Mouse (Mus musculus) forebrain, postnatal 0 days (tissue): Measurements from ENCODE around the gene Yipf3. TPM values are rescaled to one million over a fixed set of nuclear protein-coding genes. Genes with fewer than 3 reads are reported as not detected.
A peak's percentile ranks its signal among the peaks of the same experiment; 100 is the strongest.

ENCODE experiments used
- ATAC-seq: fragments of 200-750 bp; cut with Nextera tagmentation; 2 replicates; pipeline ENCODE4 v1.8.0; 2017; ENCODE audit warnings: mild to moderate bottlenecking, moderate library complexity
- DNase-seq: peaks from one replicate; pipeline ENCODE4 v3.0.0-alpha.2; 2015
- H3K27ac ChIP-seq: fragments of 300-500 bp; sonication (generic); 2 replicates; pipeline ENCODE4 v1.5.1; 2014; ENCODE audit warnings: low read depth, mild to moderate bottlenecking, antibody characterized with exemption, low read length, moderate library complexity, mixed read lengths
- H3K27me3 ChIP-seq: fragments of 300-500 bp; sonication (generic); 2 replicates; pipeline ENCODE4 v1.6.1; 2014; ENCODE audit warnings: mild to moderate bottlenecking, low read length, mixed read lengths; ENCODE audit not compliant: insufficient read depth
- H3K36me3 ChIP-seq: fragments of 300-500 bp; sonication (generic); 2 replicates; pipeline ENCODE4 v1.6.1; 2014; ENCODE audit warnings: mild to moderate bottlenecking, moderate library complexity; ENCODE audit not compliant: insufficient read depth
- H3K4me1 ChIP-seq: fragments of 300-500 bp; sonication (generic); 2 replicates; pipeline ENCODE4 v1.6.1; 2014; ENCODE audit warnings: antibody characterized with exemption; ENCODE audit not compliant: insufficient read depth
- H3K4me2 ChIP-seq: fragments of 300-500 bp; sonication (generic); 2 replicates; pipeline ENCODE4 v1.6.1; 2014; ENCODE audit warnings: low read depth, mild to moderate bottlenecking, moderate library complexity
- H3K4me3 ChIP-seq: fragments of 300-500 bp; sonication (generic); 2 replicates; pipeline ENCODE4 v1.5.1; 2014; ENCODE audit warnings: low read depth, low read length, mixed read lengths
- H3K9ac ChIP-seq: fragments of 300-500 bp; sonication (generic); 2 replicates; pipeline ENCODE4 v1.6.1; 2014; ENCODE audit warnings: mild to moderate bottlenecking
- H3K9me3 ChIP-seq: fragments of 300-500 bp; sonication (generic); 2 replicates; pipeline ENCODE4 v1.6.1; 2016; ENCODE audit warnings: low read length
- CTCF ChIP-seq: sonication (generic); IDR thresholded peaks from 2 replicates; pipeline ENCODE4 v1.5.1; 2016; ENCODE audit warnings: antibody characterized with exemption, control low read depth, low read depth
- WGBS: fragments of 180-500 bp; shearing (Covaris S2); extraction: QIAGEN DNeasy Blood & Tissue Kit; methylation state at CpG from one replicate; pipeline ENCODE4 v1.1.7; 2014; 5-methylcytosine and 5-hydroxymethylcytosine counted together
- polyA plus RNA-seq: library from polyadenylated mRNA; unstranded; fragments of >200 nt; fragmentation: Nextera tagmentation; extraction: Ambion mirVana; gene quantifications from 2 replicates; pipeline ENCODE4 v1.2.1, GENCODE M21; 2015
- total RNA-seq: library from RNA; depleted of rRNA; stranded (reverse); fragments of >200 nt; gene quantifications from 2 replicates; pipeline ENCODE4 v1.2.3, GENCODE M21; 2014

Gene Yipf3
- total and polyA plus RNA-seq, 2 experiments from 2014 or later: 16.1 to 74.2 TPM

DNA sequence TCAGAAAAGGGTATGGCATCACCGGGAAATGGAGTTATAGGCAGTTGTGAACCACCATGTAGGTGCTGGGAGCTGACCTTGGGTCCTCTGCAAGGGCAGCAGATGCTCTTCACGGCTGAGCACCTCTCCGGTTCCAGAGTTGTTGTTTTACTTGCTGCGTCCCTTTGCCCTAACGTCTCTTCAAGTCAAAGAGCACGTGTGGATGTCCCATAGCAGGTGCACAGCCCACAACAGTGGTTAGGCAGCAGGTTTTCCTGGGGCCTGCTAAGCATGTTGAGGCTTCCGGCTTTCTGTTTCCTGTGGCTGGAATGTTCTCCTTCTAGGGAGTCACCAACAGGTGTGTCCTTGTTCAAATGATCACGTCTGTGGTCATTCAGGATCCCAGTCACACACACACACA, 36.0 kb downstream of the Yipf3 start:
- Histone ChIP-seq H3K4me2 (no peak overlapping the region), H3K36me3 (no peaks in the 10 kb centered on the region; the same call in 1 of the 2 replicates), H3K27ac (no peak overlapping the region), H3K27me3 (no peaks in the 10 kb centered on the region), H3K9me3 (no peaks in the 10 kb centered on the region), H3K4me3 (no peak overlapping the region), H3K9ac (no peak overlapping the region), H3K4me1 (peaks cover 6% of the 10 kb centered on the region)
- ATAC-seq (no peak), DNase-seq (no peak)
- WGBS: 87% methylated on average over 8 of the region's 8 CpGs
- TF ChIP-seq CTCF: no peak

DNA sequence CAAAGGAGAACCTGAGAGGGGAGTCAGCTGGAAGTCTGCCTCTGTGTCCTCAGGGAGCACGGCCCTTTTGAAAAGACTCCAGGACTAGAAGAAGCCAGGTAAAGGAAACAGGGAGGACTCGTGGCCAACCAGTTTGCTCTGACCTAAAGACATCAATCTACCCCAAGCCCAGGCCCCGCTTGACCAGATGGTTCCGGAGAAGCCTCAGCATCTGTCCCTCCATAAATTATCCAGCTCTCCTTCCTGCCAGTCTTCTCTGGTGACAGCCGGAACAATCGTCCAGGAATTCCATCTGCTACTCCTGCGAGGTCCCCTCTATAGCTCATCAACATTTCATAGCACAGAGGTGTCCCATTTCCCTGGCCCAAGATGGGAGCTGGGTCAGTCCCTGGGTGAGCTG, 36.8 kb downstream of the Yipf3 start:
- no peak overlapping the region for H3K9ac ChIP-seq
- no peaks in the 10 kb centered on the region for H3K36me3 ChIP-seq
- no peak for TF ChIP-seq CTCF
- H3K4me3 ChIP-seq: no peak overlapping the region
- ATAC-seq (no peak), DNase-seq (no peak)
- no peaks in the 10 kb centered on the region for H3K9me3 ChIP-seq
- peaks cover 6% of the 10 kb centered on the region for H3K4me1 ChIP-seq
- 61% methylated on average over 7 of the region's 7 CpGs for WGBS
- H3K27ac ChIP-seq: no peak overlapping the region
- H3K4me2 ChIP-seq: no peak overlapping the region
- no peaks in the 10 kb centered on the region for H3K27me3 ChIP-seq

DNA sequence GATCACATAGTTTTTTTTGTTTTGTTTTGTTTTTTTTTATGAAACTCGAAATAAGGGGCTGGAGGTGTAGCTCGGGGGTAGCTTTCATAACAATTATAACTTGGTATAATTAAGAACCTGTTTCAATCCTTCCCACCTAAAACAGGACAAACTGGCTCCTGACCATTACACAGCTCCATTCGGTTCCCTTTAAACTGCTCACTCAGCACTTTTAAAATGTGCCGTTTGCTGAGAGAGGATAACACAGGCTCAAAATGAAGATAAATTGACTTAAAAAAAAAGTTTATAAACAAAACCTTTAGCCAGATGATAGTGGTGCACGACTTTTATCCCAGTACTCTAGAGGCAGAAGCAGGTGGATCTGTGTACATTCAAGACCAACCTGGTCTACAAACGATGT, 37.5 kb downstream of the Yipf3 start:
- H3K27me3 ChIP-seq: no peaks in the 10 kb centered on the region
- no peak for ATAC-seq
- no peak for TF ChIP-seq CTCF
- WGBS: 70% methylated on average over 6 of the region's 6 CpGs
- H3K36me3 ChIP-seq: no peaks in the 10 kb centered on the region
- no peak overlapping the region for H3K9ac ChIP-seq
- H3K4me2 ChIP-seq: no peak overlapping the region
- no peak for DNase-seq
- peaks cover 6% of the 10 kb centered on the region for H3K4me1 ChIP-seq
- no peak overlapping the region for H3K27ac ChIP-seq
- H3K4me3 ChIP-seq: no peak overlapping the region
- no peaks in the 10 kb centered on the region for H3K9me3 ChIP-seq

DNA sequence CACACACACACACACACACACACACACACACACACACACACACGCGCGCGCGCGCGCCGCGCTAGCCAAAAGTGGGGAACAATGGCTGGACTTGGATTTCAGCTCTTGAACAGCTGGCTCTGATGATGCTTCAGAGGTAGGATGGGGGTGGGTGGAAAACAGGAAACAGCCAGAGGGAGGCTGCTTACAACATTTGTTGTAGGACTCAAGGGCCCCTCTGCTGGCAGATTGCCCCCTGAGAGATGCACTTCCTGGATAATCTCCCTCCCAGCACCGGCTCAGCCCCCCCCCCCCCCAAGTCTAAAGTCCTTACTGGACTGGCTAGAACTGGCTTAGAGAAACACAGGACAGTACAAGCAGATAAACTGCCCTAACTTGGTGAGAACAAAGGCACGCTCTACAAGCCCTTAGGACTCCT, 39.8 kb downstream of the Yipf3 start:
- Histone ChIP-seq H3K4me3 (no peak overlapping the region), H3K9me3 (no peaks in the 10 kb centered on the region), H3K27ac (no peak overlapping the region), H3K4me2 (no peak overlapping the region), H3K27me3 (no peaks in the 10 kb centered on the region), H3K9ac (no peak overlapping the region), H3K4me1 (no peaks in the 10 kb centered on the region), H3K36me3 (no peaks in the 10 kb centered on the region)
- ATAC-seq: no peak
- DNase-seq: no peak
- WGBS: 45% methylated on average over 11 of the region's 11 CpGs
- no peak for TF ChIP-seq CTCF

DNA sequence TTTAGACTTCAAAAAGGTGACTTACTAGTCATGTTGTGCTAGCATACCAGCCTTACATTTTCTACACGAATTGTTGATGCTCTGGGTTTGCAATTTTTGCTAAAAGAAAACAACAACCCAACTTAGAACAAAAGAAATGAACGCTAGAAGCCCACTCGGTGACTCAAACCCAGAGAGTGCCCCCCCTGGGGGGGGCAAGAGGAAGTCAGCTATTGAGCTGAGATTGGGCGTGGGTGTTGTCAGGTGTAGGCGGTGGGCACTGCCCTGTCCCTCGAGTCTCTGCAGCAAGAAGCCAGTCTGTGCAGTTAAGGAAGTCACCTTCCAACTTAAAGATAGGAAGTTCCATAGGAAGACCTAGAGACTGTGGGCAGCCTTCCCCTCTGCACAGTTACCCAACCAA, 48.7 kb downstream of the Yipf3 start:
- Histone ChIP-seq H3K4me3 (peak overlapping the region; percentile 70; the same call in 1 of the 2 replicates), H3K9ac (no peak overlapping the region)

DNA sequence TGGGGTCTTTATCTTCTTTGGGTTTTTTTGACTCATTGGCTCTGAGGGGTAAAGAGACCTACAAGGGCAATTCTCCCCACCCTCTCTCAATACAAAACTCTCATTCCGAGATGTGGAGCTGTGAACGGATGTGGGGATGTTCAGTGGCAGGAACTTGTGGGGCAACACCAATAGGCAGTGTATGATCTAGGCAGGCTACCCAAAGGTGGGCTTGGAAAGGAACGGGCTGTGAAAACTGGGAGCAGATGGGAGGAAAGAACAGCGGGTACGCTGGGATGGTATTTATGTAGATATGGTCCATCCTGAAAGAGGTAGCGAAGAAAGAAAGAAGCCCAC, 49.1 kb downstream of the Yipf3 start:
- H3K36me3 ChIP-seq: peaks cover under 1% of the 10 kb centered on the region; the same call in 1 of the 2 replicates
- TF ChIP-seq CTCF: no peak
- WGBS: 8% methylated on average over 6 of the region's 6 CpGs
- peak overlapping the region; percentile 70 for H3K4me3 ChIP-seq
- H3K9ac ChIP-seq: peak overlapping the region; percentile 77
- no peaks in the 10 kb centered on the region for H3K4me1 ChIP-seq
- H3K27me3 ChIP-seq: peaks cover 9% of the 10 kb centered on the region
- ATAC-seq (no peak), DNase-seq (no peak)
- H3K4me2 ChIP-seq: peak overlapping the region; percentile 91
- no peaks in the 10 kb centered on the region for H3K9me3 ChIP-seq
- H3K27ac ChIP-seq: peak overlapping the region; percentile 86

More for the DNA sequence above, 48.7 kb downstream of the Yipf3 start:
- Histone ChIP-seq H3K4me2 (peak overlapping the region; percentile 91), H3K9me3 (no peaks in the 10 kb centered on the region), H3K27ac (peak overlapping the region; percentile 86; the same call in 1 of the 2 replicates), H3K4me1 (no peaks in the 10 kb centered on the region), H3K36me3 (no peaks in the 10 kb centered on the region), H3K27me3 (peaks cover 9% of the 10 kb centered on the region)
- ATAC-seq: no peak
- no peak for DNase-seq
- TF ChIP-seq CTCF: no peak
- 45% methylated on average over 6 of the region's 6 CpGs for WGBS

DNA sequence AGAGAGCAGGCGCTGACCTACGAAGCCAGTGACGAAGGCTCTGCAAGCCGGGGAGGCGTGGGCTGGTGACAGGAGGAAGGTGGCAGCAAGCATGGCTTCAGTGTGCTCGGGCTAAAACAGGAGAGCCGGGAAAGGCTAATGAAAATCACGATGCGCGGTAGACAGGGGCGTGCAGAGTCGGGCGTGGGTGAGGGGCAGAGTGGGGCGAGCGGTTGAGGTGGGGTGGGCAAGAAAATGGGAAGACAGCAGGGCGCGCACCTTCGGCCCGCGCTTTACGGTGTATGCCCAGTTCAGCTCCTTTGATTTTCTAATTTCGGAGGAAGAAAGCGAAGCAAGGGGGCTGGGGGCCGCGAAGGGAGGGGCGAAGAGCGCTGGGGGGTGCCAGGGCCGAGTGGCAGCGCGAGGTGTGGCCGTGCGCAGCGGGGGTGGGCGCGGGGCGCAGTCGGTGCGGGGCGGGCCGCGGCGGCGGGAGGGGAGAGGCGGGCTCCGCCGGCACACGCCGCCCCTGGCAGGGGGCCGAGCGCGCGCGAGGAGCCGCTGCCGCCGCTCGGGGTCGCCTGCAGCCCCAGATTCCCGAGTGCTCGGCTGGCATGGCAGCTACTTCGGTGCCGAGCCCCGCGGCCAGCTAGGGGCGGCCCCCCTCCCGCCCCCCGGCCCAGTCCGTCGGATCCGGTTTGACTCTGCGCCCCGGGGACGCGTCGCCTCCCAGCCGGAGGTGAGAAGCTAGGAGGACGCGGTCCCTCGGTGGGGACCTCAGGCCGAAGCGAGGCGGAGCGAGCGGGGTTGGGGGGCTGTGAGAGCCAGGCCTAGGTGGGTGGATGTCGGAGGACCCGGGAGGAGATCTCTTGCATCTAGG, 49.7 kb downstream of the Yipf3 start, which contains the start of gene Dlk2:
Gene Dlk2, plus strand, starts transcription at position 58 of the 856 bp plus-strand sequence.
- peak within 1 kb of the TSS; percentile 77 for H3K9ac ChIP-seq
- peaks cover 9% of the 10 kb centered on the region for H3K27me3 ChIP-seq
- H3K4me1 ChIP-seq: no peaks in the 10 kb centered on the region
- H3K9me3 ChIP-seq: no peaks in the 10 kb centered on the region
- peak within 1 kb of the TSS; percentile 91 for H3K4me2 ChIP-seq
- DNase-seq: peak; percentile 74
- H3K4me3 ChIP-seq: peak within 1 kb of the TSS; percentile 70
- H3K27ac ChIP-seq: peak within 1 kb of the TSS; percentile 86
- ATAC-seq: peak; percentile 64
- TF ChIP-seq CTCF: no peak
- peaks cover 7% of the 10 kb centered on the region; the same call in 1 of the 2 replicates for H3K36me3 ChIP-seq
- 2% methylated on average over 53 of the region's 86 CpGs for WGBS
